Mouse (Mus musculus) skeletal muscle tissue, adult 2 months (tissue): ENCODE measurements around the gene Baz2b.
A peak's percentile ranks its signal among the peaks of the same experiment; 100 is the strongest.
"Not testable (repeated sequence)": the region's sequence is repeated elsewhere in the genome, so short reads cannot be mapped to it uniquely, and the experiment has no call there.

Experiments used
- DNase-seq: peaks from one replicate; pipeline ENCODE4 v3.0.0-alpha.2; 2012; ENCODE audit warnings: low read depth, low spot score

The Baz2b gene

DNA sequence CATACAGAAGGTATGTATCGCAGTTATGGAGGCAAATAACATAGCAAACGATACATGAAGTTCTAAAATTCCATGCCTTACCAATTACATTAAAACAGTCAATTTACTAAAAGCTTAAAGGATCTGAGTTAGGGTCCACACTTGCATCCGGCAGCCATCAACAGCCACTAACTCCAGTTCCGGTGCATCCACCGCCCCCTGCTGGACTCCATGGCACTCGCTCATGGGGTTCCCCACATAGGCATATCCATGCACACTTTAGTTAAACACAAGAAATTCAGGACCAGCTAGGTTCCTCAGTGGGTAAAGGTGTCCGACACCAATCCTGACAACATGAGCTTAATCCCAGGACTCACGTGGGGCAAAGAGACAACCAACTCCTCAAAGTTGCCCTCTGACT is 9.0 kb downstream of the Baz2b start:
- DNase-seq = no peak

DNA sequence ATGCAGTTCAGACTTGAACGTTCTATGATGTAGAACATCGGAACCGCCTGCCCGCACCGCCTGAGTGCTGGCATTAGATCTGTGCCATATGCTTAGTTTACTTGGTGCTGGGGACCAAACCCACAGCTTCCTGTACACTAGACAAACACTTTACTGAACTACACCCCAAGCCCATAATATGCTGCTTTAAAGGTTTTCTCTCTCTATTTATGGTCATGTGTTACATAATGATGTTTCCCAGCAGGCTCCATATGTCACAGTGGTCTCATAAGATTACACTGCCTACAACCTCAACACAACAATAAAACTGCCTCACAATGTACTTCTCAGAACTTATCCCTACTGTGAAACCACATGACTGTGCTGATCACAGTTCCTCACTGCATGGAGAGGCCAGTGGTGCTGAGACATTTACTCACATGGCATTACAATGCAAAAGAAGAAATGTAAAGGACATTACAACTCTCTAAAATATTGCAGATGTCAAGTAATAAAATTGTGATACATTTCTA is 9.5 kb downstream of the Baz2b start:
- no peak for DNase-seq

DNA sequence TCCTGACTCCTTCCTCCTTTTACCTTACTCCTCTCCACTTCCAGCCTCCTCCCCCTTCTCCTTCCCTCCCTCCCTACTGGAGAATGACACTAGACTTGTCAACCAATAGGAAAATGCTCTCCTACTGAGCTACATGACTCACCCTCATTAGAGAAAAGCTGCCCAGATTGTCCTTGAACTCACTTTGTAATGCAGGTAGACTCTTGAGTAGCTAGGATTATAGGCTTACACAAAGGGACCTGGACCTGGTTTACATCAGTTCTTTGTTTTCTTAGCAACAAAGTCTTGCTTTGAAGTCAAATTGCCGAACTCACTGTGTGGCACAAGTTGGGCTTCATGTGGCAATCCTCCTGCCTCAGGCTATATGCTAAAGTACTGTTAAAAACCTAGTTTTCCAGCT is 12.8 kb downstream of the Baz2b start:
- no peak for DNase-seq

DNA sequence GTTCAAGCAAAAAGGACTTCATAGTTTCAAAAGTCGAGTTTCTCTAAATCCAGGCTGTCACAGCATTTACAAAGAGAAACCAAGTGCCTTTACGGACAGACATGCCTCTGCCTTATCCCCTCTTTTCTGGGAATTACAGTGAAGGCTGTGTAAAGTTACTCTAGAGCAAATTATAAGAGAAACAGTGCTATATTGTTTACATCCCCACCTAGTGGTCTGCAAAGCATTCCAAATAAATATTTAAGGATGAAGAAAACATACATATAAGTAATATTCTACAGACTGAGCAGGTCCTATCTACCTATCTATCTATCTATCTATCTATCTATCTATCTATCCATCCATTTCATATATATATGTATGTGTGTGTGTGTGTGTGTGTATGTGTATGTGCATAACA is 27.9 kb downstream of the Baz2b start:
- DNase-seq = no peak

DNA sequence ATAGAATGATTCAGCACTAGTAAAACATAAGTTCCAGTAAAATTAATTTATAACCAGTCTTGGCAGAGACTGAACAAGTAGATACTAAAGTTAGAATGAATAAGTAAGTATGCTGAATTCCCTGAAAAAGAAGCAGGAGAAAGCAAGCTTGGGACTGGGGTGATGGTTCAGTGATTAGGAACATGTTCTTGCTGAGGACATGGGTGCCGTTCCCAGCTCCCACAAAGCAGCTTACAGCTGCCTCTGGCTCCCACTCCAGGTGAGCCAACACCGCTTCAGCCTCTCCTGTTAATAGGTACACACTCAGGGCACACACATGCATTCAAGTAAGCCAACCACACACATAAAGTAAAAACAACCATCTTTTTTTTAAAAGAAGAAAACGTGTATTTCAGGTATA is 32.1 kb downstream of the Baz2b start:
- DNase-seq = no peak

DNA sequence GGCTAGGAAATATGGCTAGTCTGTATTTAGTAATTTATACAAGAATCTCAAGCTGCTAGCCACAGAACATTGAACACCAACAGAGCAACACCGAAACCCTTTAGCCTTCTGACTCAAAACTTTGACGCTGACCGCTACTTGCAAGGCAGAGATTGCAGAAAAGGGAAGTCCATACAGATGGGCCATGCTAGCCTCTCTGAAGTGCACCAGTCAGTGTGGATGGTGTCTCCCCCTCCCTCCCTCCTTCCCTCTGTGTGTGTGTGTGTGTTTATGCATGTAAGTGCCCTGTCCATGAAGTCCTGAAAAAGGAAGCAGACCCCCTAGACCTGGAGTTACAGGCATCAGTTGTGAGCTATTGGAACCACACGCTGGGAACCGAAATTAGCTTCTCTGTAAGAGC is 33.6 kb downstream of the Baz2b start:
- DNase-seq = no peak

DNA sequence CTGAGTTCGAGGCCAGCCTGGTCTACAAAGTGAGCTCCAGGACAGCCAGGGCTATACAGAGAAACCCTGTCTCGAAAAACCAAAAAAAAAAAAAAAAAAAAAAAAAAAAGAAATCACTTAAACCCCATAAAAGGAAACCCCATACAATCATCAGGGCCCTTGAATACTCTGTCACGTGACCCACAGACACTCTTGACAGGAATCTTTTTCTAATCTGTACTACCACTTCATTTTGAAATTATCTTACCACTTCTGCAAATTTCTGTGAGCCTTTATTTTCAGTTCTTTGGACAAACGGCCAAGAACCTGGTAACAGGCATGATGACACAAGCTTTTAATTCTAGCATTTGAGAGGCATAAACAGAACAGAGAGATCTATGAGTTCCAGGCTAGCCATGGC is 34.6 kb downstream of the Baz2b start:
- no peak for DNase-seq

DNA sequence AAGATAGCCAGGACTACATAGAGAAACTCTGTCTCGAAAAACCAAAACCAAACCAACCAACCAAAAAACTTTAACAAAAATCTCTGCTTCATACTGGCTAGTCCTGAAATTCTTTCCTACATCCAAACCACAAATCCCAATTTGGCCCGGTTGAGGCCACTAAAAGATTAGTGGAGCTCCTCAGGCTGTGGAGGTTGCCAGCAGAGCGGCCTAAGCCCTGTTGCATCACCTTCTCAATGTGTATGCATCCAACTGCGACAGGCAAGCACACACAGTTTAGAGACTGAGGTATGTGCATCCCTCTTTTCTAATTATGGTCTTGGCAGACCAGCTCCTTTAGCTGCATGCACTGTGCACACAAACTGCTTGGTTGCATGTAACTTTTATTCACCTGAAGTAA is 36.0 kb downstream of the Baz2b start:
- DNase-seq = peak; percentile 21

DNA sequence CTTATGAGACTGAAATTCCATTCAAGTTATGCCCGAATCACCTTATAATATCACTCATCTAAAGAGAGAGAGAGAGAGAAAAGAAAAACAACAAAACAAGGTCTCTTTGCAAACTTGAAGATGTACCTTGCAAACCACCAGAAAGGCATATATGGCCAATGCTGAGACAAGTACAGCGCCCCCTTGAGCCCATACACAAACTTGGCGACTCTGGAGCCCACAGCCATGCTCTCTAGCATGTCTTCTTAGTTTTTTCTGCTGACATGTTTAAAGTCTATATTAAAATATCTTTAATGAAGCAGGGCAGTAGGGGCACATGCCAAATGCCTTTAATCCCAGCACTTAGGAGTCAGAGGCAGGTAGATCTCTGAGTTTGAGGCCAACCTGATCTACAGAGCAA is 36.4 kb downstream of the Baz2b start:
- no peak for DNase-seq

DNA sequence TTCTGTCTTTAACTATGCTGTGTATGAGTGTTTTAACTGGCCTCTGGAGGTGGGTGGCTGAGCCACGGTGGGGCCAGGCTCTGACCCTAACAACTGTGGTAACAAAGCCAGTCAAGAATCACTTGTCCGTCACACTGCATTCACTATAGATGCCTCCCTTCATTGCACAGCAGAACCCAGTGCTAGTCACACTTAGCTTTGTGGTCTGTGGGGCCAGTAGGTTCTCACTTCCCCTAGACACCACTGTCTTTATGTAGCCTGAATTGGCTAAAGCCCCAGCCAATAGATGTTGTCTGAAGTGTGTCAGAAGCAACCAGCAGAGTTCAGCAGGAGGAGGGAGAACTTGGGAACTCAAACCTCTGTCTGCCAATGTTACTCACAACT is 37.1 kb downstream of the Baz2b start:
- DNase-seq = peak; percentile 25

DNA sequence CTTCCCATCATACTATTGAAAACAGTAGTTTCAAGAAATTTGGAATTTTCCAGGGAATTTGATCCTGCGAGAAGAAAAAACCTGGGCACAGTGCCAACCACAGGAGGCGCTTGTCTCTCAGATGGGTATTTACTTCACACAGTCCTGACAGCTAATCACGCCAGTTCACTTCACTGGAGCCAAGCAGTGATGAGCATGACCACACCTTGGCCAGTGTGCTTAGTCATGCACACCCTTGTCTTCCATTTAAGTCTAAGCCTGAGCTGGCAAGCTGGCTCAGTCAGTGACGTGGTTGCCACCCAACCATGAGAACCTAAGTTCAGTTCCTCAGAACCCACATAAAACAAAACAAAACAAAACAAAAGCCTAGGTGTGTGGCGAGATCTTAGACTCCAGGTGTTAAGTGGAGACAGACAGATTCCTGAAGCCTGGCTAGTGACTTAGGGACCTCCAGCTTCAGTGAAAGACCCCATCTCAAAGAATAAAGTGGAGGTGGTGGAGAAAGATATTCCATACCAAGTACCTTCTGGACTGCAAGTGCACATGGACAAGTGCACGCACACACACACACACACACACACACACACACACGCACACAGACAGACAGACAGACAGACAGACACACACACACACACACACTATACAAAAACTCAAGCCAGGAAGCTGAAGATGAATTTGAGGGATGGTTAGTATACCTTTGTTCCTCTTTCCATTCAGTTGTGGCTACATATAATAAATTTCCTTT is 37.7 kb downstream of the Baz2b start:
- DNase-seq = peak; percentile 36

DNA sequence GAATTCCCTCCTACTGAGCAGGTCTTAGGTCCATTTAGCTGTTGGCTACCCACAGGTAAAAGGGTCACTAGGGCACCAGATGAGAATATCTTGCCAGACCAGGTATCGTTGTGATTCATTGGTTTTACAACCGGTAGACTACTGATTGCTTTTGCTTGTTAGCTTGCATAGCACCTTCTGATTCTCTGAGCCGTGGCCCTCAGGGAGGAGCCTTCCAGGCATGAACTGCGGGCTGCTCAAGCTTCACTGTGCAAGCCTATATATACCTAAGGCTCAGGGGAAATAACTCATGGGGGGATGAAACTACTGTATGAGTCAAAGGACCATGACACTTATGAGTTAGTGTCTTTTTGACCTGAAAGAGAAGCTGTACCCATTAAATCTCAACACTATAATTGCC is 42.8 kb downstream of the Baz2b start:
- no peak for DNase-seq

DNA sequence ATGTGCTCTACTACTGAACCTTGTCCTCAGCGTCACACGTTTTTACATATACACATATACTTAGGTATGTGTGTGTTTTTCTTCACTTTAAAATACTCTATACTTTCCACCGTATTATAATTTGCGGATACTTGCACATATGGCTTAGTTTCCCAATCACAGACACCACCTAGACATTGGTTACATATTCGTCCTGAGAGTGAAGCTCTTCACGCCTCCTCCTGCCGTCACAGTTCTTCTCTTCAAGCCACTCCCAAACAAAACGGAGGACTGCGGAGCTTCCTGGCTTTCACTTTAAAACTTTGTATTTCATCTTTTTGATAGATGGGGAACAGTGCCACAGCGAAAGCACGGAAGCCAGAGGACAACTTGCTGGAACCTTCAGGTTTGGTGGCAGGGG is 44.0 kb downstream of the Baz2b start:
- no peak for DNase-seq

DNA sequence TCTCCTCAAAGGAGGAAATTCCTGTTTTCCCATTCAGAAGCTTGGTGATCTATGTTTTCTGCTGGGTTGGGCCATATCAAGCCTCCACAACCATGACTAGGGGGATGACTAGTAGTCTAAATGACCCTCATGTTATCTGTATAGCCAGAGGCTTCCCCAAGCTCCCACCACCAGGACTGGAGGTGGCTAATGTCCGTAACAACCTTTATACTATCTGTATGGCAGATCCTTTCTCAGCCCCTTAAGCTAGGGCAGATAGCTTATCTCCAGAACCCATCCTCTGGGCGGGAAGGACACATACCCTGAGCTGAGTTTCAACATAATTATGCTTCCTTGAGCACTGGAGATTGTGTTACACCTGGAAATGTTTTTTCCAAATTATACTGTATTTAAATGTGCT is 45.9 kb downstream of the Baz2b start:
- DNase-seq = no peak

DNA sequence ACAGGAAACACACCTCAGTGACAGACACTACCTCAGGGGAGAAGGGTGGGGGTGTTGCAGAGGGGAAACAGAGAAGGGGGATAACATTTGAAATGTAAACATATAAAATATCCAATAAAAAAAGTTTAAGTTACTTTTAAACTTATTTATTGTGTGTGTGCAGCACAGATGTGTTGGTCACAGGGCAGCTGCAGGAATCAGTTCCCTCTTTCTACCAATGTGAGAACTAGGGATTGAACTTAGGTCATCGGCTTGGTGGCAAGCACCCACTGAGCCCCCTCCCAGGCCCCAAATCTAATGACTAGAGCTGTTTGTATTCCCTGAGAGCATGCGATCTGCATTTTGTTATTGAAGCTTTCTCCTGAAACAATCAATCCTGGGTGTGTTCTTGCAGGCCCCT is 57.2 kb downstream of the Baz2b start:
- DNase-seq = no peak

DNA sequence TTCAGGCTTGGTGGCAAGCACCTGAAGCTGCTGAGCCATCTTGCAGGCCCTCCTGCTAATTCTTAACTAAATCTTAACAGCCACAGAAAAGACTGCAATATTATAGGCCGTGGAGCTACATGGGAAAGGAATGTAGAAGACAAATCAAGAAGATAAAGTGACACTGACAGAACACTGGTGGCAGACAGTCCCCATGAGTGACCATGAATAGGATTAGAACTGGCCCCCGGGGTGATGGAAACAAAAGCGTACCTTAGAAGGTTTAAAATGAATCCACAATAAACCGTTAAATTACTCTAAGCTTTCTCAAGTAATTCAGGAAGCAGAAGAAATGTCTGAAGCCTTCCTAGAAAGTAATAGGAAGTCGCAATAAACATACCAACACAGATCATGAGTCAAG is 61.0 kb downstream of the Baz2b start:
- DNase-seq = no peak

DNA sequence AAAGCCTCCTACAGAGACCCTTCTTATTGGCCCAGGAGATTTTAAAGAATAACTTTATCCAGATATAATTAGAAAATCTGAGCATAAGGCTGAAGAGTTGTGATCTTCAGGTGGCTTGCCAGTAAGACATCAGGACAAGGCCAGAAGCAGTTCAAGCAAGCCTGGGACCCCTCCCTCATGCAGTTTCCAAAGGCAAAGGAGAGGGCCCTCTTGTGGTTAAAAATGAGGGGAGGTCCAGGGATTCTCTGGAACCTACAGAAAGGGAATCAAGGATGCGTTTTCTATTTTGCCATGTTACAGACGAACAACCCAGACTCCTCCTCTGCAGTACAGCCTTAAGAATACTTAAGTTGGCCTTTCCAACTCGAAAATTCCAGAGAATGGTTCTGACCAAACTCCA is 62.2 kb downstream of the Baz2b start:
- no peak for DNase-seq

DNA sequence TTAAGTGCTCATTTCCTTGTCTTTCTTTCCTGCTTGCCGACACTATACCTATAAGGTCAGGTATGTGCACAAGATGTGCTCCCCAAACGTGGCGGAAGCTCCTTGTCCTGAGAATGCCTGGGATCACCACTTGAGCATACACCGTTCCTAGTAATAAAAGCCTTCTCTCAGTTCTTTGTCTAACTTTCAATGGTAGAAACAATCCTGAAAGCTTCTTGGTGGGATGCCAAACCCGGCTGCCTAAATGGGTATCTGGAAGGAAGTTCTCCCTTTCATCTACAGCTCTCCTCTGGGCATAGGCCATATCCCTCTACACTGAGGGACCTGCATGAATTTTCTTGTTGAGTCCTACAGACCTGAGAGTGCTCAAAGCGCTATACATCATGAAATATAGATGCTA is 63.9 kb downstream of the Baz2b start:
- DNase-seq = no peak

DNA sequence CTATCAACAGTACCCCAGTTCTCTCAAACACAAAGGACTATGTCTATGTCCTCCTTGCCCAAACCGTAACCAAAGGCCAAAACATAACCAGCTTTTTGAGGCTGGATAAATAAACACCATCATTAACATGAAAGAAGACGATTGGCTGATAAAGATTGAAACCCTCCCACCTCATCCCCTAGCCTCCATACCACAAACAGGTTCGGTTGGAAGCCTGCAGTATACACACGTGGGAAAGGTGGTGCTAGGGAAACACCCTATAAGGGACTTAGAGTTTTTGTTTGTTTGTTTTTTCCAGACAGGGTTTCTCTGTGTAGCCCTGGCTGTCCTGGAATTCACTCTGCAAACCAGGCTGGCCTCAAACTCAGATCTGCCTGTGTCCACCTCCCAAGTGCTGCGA is 66.3 kb downstream of the Baz2b start:
- DNase-seq = no peak

DNA sequence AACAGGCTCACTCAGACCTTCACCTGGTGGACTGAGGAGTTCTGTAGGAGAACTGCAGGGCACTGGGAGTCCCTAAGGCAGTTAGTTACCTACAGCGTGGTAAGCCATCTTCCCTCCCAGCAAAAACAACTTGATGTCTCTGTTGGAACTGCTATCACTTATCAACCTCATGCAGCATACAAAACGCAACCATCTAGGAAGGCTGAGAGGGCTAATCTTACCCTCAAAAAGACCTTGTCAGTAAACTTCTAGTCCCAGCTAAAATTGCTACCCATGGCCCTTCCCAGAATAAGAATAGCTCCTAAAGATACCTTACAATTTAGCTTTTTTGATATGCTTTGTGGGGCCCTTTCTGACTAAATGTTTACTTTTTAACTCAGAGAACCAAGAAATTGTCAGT is 67.4 kb downstream of the Baz2b start:
- DNase-seq = no peak

DNA sequence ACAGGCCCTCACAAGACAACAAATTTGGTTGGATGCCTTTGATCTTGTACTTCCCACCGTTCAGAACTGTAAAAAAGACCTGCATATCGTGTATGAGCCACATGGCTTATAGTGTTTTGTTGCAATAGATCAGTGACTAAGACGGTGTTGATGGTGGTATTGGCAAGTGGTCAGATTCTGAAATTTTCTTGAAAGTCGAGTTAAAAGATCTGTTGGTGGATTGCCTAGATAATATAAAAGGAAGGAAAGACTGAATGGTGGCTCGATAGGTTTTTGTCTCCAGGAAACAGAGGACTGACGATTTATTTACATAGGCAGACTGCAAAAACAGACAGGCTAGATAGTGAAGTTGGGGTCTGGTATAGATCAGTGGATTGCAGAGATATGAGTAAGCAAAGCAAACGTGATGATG is 70.9 kb downstream of the Baz2b start:
- no peak for DNase-seq

DNA sequence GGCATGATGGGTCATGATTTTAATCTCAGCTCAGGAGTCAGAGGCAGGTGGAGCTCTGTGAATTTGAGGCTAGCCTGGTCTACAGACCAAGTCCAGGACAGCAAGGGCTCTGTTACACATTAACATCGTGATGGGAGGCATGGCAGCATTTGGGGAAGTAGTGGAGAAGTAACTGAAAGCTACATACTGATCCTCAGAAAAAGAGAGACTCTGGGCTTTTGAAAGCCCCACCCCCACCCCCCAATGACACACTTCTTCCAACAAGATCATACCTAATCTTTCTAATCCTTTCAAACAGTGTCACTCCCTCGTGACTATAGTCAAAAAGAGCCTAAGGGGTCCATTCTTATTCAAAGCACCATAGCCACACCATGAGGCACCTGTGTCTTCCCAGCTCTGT is 73.8 kb downstream of the Baz2b start:
- DNase-seq = no peak

DNA sequence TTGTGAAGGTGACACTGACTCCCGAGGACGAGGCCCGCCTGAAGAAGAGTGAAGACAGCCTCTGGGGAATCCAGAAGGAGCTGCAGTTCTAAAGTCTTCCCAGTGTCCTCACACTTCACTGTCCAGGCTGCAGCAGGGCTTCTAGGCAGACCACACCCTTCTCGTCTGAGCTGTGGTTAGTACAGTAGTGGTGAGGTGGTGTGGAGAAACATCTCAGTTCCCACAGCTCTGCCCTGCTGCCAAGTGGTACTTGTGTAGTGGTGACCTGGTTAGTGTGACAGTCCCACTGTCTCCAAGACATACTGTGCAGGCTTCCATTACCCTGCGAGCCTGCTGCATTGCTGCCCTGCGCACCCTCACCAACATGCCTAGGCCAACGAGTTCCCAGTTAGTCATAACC is 74.7 kb downstream of the Baz2b start:
- DNase-seq = not testable (repeated sequence)

DNA sequence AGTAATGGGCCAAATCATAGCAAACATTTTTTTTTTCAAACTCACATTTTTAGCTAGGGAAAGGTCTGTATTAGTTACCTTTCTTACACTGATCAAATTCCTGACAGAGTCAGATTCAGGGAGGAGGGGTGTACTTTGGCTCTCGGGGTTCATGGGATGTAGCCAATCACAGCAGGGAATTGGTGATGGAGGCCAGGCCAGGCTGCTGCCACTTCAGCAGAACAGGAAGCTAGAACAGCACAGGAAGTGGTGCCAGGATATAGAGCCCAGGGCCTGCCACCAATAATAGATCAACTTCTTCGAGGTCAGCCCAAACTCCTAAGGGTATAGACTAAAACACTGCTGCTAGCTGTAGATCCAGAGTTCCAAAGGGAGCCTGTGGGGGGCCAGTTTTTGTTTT is 76.6 kb downstream of the Baz2b start:
- no peak for DNase-seq
